Mouse (Mus musculus) cerebellum, adult 8-10 months (tissue): ENCODE data around the gene Ccm2.

ENCODE experiments used
- DNase-seq: peaks from one replicate; pipeline ENCODE4 v3.0.0; 2022

Gene Ccm2

GRCm38 (mm10) chr11:6585748-6586147 is 39.1 kb downstream of the Ccm2 start:
- no peak for DNase-seq

GRCm38 (mm10) chr11:6586660-6587059 is 40.0 kb downstream of the Ccm2 start:
- no peak for DNase-seq

GRCm38 (mm10) chr11:6587249-6587940 is 40.7 kb downstream of the Ccm2 start:
- peak; percentile 71 for DNase-seq

- no peak for DNase-seq
These were observed 41.6 kb downstream of the Ccm2 start for GRCm38 (mm10) chr11:6588295-6588694.

- DNase-seq, result no peak
These were observed 43.2 kb downstream of the Ccm2 start for GRCm38 (mm10) chr11:6589838-6590237.

GRCm38 (mm10) chr11:6590933-6591675 is 44.4 kb downstream of the Ccm2 start:
- DNase-seq, result no peak

GRCm38 (mm10) chr11:6593406-6593805 is 46.7 kb downstream of the Ccm2 start:
- DNase-seq, result no peak

GRCm38 (mm10) chr11:6594845-6595244 is 48.2 kb downstream of the Ccm2 start:
- no peak for DNase-seq

- no peak for DNase-seq
These were observed 48.7 kb downstream of the Ccm2 start for GRCm38 (mm10) chr11:6595339-6595738.

- no peak for DNase-seq
These were observed 49.5 kb downstream of the Ccm2 start for GRCm38 (mm10) chr11:6596205-6596604.

GRCm38 (mm10) chr11:6596616-6597015 is 49.9 kb downstream of the Ccm2 start:
- DNase-seq, result no peak

GRCm38 (mm10) chr11:6597523-6597922 is 50.8 kb downstream of the Ccm2 start:
- no peak for DNase-seq

GRCm38 (mm10) chr11:6598191-6598889 is 51.7 kb downstream of the Ccm2 start:
- no peak for DNase-seq

GRCm38 (mm10) chr11:6599011-6599681 is 52.5 kb downstream of the Ccm2 start:
- peak; percentile 36 for DNase-seq

- no peak for DNase-seq
These were observed 53.1 kb downstream of the Ccm2 start for GRCm38 (mm10) chr11:6599831-6600230.

- no peak for DNase-seq
These were observed 53.7 kb downstream of the Ccm2 start for GRCm38 (mm10) chr11:6600284-6600944.

- no peak for DNase-seq
These were observed 55.2 kb downstream of the Ccm2 start for GRCm38 (mm10) chr11:6601649-6602480.

GRCm38 (mm10) chr11:6602662-6603061 is 56.0 kb downstream of the Ccm2 start:
- no peak for DNase-seq

- DNase-seq, result no peak
These were observed 56.5 kb downstream of the Ccm2 start for GRCm38 (mm10) chr11:6603224-6603623.

GRCm38 (mm10) chr11:6603887-6604603 is 57.4 kb downstream of the Ccm2 start:
- DNase-seq, result peak; percentile 66

GRCm38 (mm10) chr11:6604604-6604936 is 57.9 kb downstream of the Ccm2 start:
- peak; percentile 46 for DNase-seq
